Mouse (Mus musculus) gastrocnemius, postnatal 25 days (tissue): ENCODE measurements at regions not wholly inside any gene's neighbourhood (a gene's known extent, or its start where the extent isn't known, plus 50 kb on each side); places are given as distances from the start of the nearest gene placed in this dataset.

ENCODE experiments used
- DNase-seq: peaks from one replicate; pipeline ENCODE4 v3.0.0; 2022

GRCm38 (mm10) chr14:45984135-45984892 is 326.4 kb upstream of the Ddhd1 start:
- peak; percentile 23 for DNase-seq

GRCm38 (mm10) chr14:45992041-45992869 is 334.3 kb upstream of the Ddhd1 start:
- DNase-seq = peak; percentile 77

- DNase-seq = peak; percentile 14
These were observed 334.9 kb upstream of the Ddhd1 start for GRCm38 (mm10) chr14:45992870-45993135.

- DNase-seq = peak; percentile 45
These were observed 335.7 kb upstream of the Ddhd1 start for GRCm38 (mm10) chr14:45993669-45994068.

GRCm38 (mm10) chr14:45996760-45997159 is 338.8 kb upstream of the Ddhd1 start:
- DNase-seq = no peak

GRCm38 (mm10) chr14:46004078-46004477 is 346.1 kb upstream of the Ddhd1 start:
- no peak for DNase-seq

GRCm38 (mm10) chr14:46005307-46005706 is 347.4 kb upstream of the Ddhd1 start:
- no peak for DNase-seq

- no peak for DNase-seq
These were observed 355.3 kb upstream of the Ddhd1 start for GRCm38 (mm10) chr14:46013232-46013631.

- no peak for DNase-seq
These were observed 356.1 kb upstream of the Ddhd1 start for GRCm38 (mm10) chr14:46014090-46014489.

GRCm38 (mm10) chr14:46015682-46016400 is 357.9 kb upstream of the Ddhd1 start:
- no peak for DNase-seq

GRCm38 (mm10) chr14:46016701-46017106 is 358.8 kb upstream of the Ddhd1 start:
- DNase-seq = no peak

GRCm38 (mm10) chr14:46017286-46017685 is 359.3 kb upstream of the Ddhd1 start:
- DNase-seq = no peak

- DNase-seq = no peak
These were observed 360.0 kb upstream of the Ddhd1 start for GRCm38 (mm10) chr14:46017976-46018375.

- peak; percentile 6 for DNase-seq
These were observed 359.8 kb upstream of the Gm15217 start for GRCm38 (mm10) chr14:46019240-46020025.

GRCm38 (mm10) chr14:46034301-46034700 is 344.9 kb upstream of the Gm15217 start:
- DNase-seq = no peak

- no peak for DNase-seq
These were observed 318.4 kb upstream of the Gm15217 start for GRCm38 (mm10) chr14:46060622-46061381.

GRCm38 (mm10) chr14:46067102-46067801 is 312.0 kb upstream of the Gm15217 start:
- DNase-seq = peak; percentile 14

- DNase-seq = no peak
These were observed 308.0 kb upstream of the Gm15217 start for GRCm38 (mm10) chr14:46071244-46071643.

- DNase-seq = no peak
These were observed 302.5 kb upstream of the Gm15217 start for GRCm38 (mm10) chr14:46076738-46077137.

- DNase-seq = no peak
These were observed 301.6 kb upstream of the Gm15217 start for GRCm38 (mm10) chr14:46077406-46078131.
